Mouse (Mus musculus): Measurements from ENCODE around the gene Lnx1. TPM values are rescaled to one million over a fixed set of nuclear protein-coding genes. Genes with fewer than 3 reads are reported as not detected.

Lnx1 gene
- 2.5 and 3.2 TPM in 2 replicates for polyA plus RNA-seq (2015; fragmentation: Nextera tagmentation; extraction: Ambion mirVana)

GRCm38 (mm10) chr5:74702766-74703165 lies at the start of gene Lnx1:
TSS of gene Lnx1 (minus strand) at chr5:74702912.
- Histone ChIP-seq H3K4me3 (ENCODE audit: low read length) (peak within 1 kb of the TSS; percentile 52), H3K9me3 (ENCODE audit: low read length) (no peaks in the 10 kb centered on the region), H3K4me1 (ENCODE audit: insufficient read depth, low read length) (peaks cover 12% of the 10 kb centered on the region), H3K27ac (ENCODE audit: low read length) (no peak within 1 kb of the TSS), H3K27me3 (ENCODE audit: insufficient read depth, low read length) (no peaks in the 10 kb centered on the region), H3K9ac (replicated peaks; ENCODE audit: low read length) (peak within 1 kb of the TSS; percentile 57; the same call in 1 of the 2 replicates), H3K4me2 (replicated peaks; ENCODE audit: low read depth, low read length) (peak within 1 kb of the TSS; percentile 57), H3K36me3 (ENCODE audit: insufficient read depth, low read length) (no peaks in the 10 kb centered on the region)
- no peak for ATAC-seq (ENCODE audit: low FRiP score, low TSS enrichment)
- 57% methylated on average over 11 of the region's 11 CpGs for WGBS

GRCm38 (mm10) chr5:74750501-74750900 lies 47.8 kb upstream of the Lnx1 start:
- Histone ChIP-seq H3K36me3 (ENCODE audit: insufficient read depth, low read length) (no peaks in the 10 kb centered on the region), H3K4me1 (ENCODE audit: insufficient read depth, low read length) (no peaks in the 10 kb centered on the region), H3K9ac (replicated peaks; ENCODE audit: low read length) (no peak overlapping the region), H3K4me3 (ENCODE audit: low read length) (no peak overlapping the region), H3K4me2 (replicated peaks; ENCODE audit: low read depth, low read length) (no peak overlapping the region), H3K27me3 (ENCODE audit: insufficient read depth, low read length) (no peaks in the 10 kb centered on the region), H3K27ac (ENCODE audit: low read length) (no peak overlapping the region), H3K9me3 (ENCODE audit: low read length) (no peaks in the 10 kb centered on the region)
- ATAC-seq (ENCODE audit: low FRiP score, low TSS enrichment), result no peak
- WGBS, result 79% methylated on average over 5 of the region's 5 CpGs

- no peak overlapping the region for H3K27ac ChIP-seq (ENCODE audit: low read length)
- H3K4me2 ChIP-seq (replicated peaks; ENCODE audit: low read depth, low read length), result no peak overlapping the region
- H3K4me1 ChIP-seq (ENCODE audit: insufficient read depth, low read length), result no peaks in the 10 kb centered on the region
- H3K9me3 ChIP-seq (ENCODE audit: low read length), result no peaks in the 10 kb centered on the region
- no peaks in the 10 kb centered on the region for H3K27me3 ChIP-seq (ENCODE audit: insufficient read depth, low read length)
- H3K36me3 ChIP-seq (ENCODE audit: insufficient read depth, low read length), result no peaks in the 10 kb centered on the region
- no peak overlapping the region for H3K4me3 ChIP-seq (ENCODE audit: low read length)
- 90% methylated on average over 3 of the region's 3 CpGs for WGBS
- ATAC-seq (ENCODE audit: low FRiP score, low TSS enrichment), result no peak
- no peak overlapping the region for H3K9ac ChIP-seq (replicated peaks; ENCODE audit: low read length)
Observed at GRCm38 (mm10) chr5:74747476-74747875, 44.8 kb upstream of the Lnx1 start.

GRCm38 (mm10) chr5:74740951-74741350 lies 38.2 kb upstream of the Lnx1 start:
- Histone ChIP-seq H3K27ac (ENCODE audit: low read length) (no peak overlapping the region), H3K27me3 (ENCODE audit: insufficient read depth, low read length) (no peaks in the 10 kb centered on the region), H3K9ac (replicated peaks; ENCODE audit: low read length) (no peak overlapping the region), H3K36me3 (ENCODE audit: insufficient read depth, low read length) (no peaks in the 10 kb centered on the region), H3K4me2 (replicated peaks; ENCODE audit: low read depth, low read length) (no peak overlapping the region), H3K4me3 (ENCODE audit: low read length) (no peak overlapping the region), H3K4me1 (ENCODE audit: insufficient read depth, low read length) (0 out of 2 replicates have a peak, but pooled peaks cover 12% of the 10 kb centered on the region), H3K9me3 (ENCODE audit: low read length) (no peaks in the 10 kb centered on the region)
- 59% methylated on average over 9 of the region's 9 CpGs for WGBS
- ATAC-seq (ENCODE audit: low FRiP score, low TSS enrichment), result no peak

- no peak overlapping the region for H3K4me3 ChIP-seq (ENCODE audit: low read length)
- no peak overlapping the region for H3K9ac ChIP-seq (replicated peaks; ENCODE audit: low read length)
- no peaks in the 10 kb centered on the region for H3K9me3 ChIP-seq (ENCODE audit: low read length)
- WGBS, result 34% methylated on average over 12 of the region's 12 CpGs
- peaks cover 14% of the 10 kb centered on the region; the same call in 1 of the 2 replicates for H3K4me1 ChIP-seq (ENCODE audit: insufficient read depth, low read length)
- no peaks in the 10 kb centered on the region for H3K27me3 ChIP-seq (ENCODE audit: insufficient read depth, low read length)
- H3K4me2 ChIP-seq (replicated peaks; ENCODE audit: low read depth, low read length), result no peak overlapping the region
- H3K27ac ChIP-seq (ENCODE audit: low read length), result no peak overlapping the region
- no peak for ATAC-seq (ENCODE audit: low FRiP score, low TSS enrichment)
- no peaks in the 10 kb centered on the region for H3K36me3 ChIP-seq (ENCODE audit: insufficient read depth, low read length)
Observed at GRCm38 (mm10) chr5:74739435-74739834, 36.7 kb upstream of the Lnx1 start.

GRCm38 (mm10) chr5:74738312-74738711 lies 35.6 kb upstream of the Lnx1 start:
- Histone ChIP-seq H3K27ac (ENCODE audit: low read length) (no peak overlapping the region; the same call in 1 of the 2 replicates), H3K27me3 (ENCODE audit: insufficient read depth, low read length) (no peaks in the 10 kb centered on the region), H3K4me3 (ENCODE audit: low read length) (no peak overlapping the region), H3K4me2 (replicated peaks; ENCODE audit: low read depth, low read length) (no peak overlapping the region), H3K9ac (replicated peaks; ENCODE audit: low read length) (no peak overlapping the region), H3K9me3 (ENCODE audit: low read length) (no peaks in the 10 kb centered on the region), H3K36me3 (ENCODE audit: insufficient read depth, low read length) (no peaks in the 10 kb centered on the region), H3K4me1 (ENCODE audit: insufficient read depth, low read length) (peaks cover 18% of the 10 kb centered on the region; the same call in 1 of the 2 replicates)
- WGBS, result 57% methylated on average over 3 of the region's 3 CpGs
- peak; percentile 84 for ATAC-seq (ENCODE audit: low FRiP score, low TSS enrichment)

GRCm38 (mm10) chr5:74733885-74734558 lies 31.3 kb upstream of the Lnx1 start:
- no peak overlapping the region for H3K4me3 ChIP-seq (ENCODE audit: low read length)
- no peak overlapping the region for H3K27ac ChIP-seq (ENCODE audit: low read length)
- peaks cover 13% of the 10 kb centered on the region; the same call in 1 of the 2 replicates for H3K4me1 ChIP-seq (ENCODE audit: insufficient read depth, low read length)
- no peak overlapping the region for H3K9ac ChIP-seq (replicated peaks; ENCODE audit: low read length)
- no peaks in the 10 kb centered on the region for H3K36me3 ChIP-seq (ENCODE audit: insufficient read depth, low read length)
- ATAC-seq (ENCODE audit: low FRiP score, low TSS enrichment), result peak; percentile 53; the same call in 1 of the 2 replicates
- H3K4me2 ChIP-seq (replicated peaks; ENCODE audit: low read depth, low read length), result peak overlapping the region; percentile 20; the same call in 1 of the 2 replicates
- H3K9me3 ChIP-seq (ENCODE audit: low read length), result no peaks in the 10 kb centered on the region
- no peaks in the 10 kb centered on the region for H3K27me3 ChIP-seq (ENCODE audit: insufficient read depth, low read length)
- 23% methylated on average over 7 of the region's 7 CpGs for WGBS

GRCm38 (mm10) chr5:74732613-74733012 lies 29.9 kb upstream of the Lnx1 start:
- 40% methylated on average over 8 of the region's 8 CpGs for WGBS

GRCm38 (mm10) chr5:74730601-74731000 lies 27.9 kb upstream of the Lnx1 start:
- H3K27ac ChIP-seq (ENCODE audit: low read length), result no peak overlapping the region
- no peak overlapping the region for H3K4me2 ChIP-seq (replicated peaks; ENCODE audit: low read depth, low read length)
- no peak overlapping the region for H3K9ac ChIP-seq (replicated peaks; ENCODE audit: low read length)
- H3K4me1 ChIP-seq (ENCODE audit: insufficient read depth, low read length), result peaks cover 7% of the 10 kb centered on the region; the same call in 1 of the 2 replicates
- H3K9me3 ChIP-seq (ENCODE audit: low read length), result no peaks in the 10 kb centered on the region
- ATAC-seq (ENCODE audit: low FRiP score, low TSS enrichment), result no peak
- H3K27me3 ChIP-seq (ENCODE audit: insufficient read depth, low read length), result no peaks in the 10 kb centered on the region
- 76% methylated on average over 5 of the region's 5 CpGs for WGBS
- H3K36me3 ChIP-seq (ENCODE audit: insufficient read depth, low read length), result no peaks in the 10 kb centered on the region
- H3K4me3 ChIP-seq (ENCODE audit: low read length), result no peak overlapping the region

More at GRCm38 (mm10) chr5:74732613-74733012, 29.9 kb upstream of the Lnx1 start:
- Histone ChIP-seq H3K4me1 (ENCODE audit: insufficient read depth, low read length) (peaks cover 7% of the 10 kb centered on the region; the same call in 1 of the 2 replicates), H3K4me2 (replicated peaks; ENCODE audit: low read depth, low read length) (no peak overlapping the region), H3K9me3 (ENCODE audit: low read length) (no peaks in the 10 kb centered on the region), H3K27ac (ENCODE audit: low read length) (no peak overlapping the region), H3K36me3 (ENCODE audit: insufficient read depth, low read length) (no peaks in the 10 kb centered on the region), H3K27me3 (ENCODE audit: insufficient read depth, low read length) (no peaks in the 10 kb centered on the region), H3K4me3 (ENCODE audit: low read length) (no peak overlapping the region), H3K9ac (replicated peaks; ENCODE audit: low read length) (no peak overlapping the region)
- ATAC-seq (ENCODE audit: low FRiP score, low TSS enrichment), result no peak

- 74% methylated on average over 6 of the region's 6 CpGs for WGBS
- Histone ChIP-seq H3K36me3 (ENCODE audit: insufficient read depth, low read length) (no peaks in the 10 kb centered on the region), H3K27me3 (ENCODE audit: insufficient read depth, low read length) (no peaks in the 10 kb centered on the region), H3K4me2 (replicated peaks; ENCODE audit: low read depth, low read length) (no peak overlapping the region), H3K4me3 (ENCODE audit: low read length) (no peak overlapping the region), H3K9ac (replicated peaks; ENCODE audit: low read length) (no peak overlapping the region), H3K4me1 (ENCODE audit: insufficient read depth, low read length) (peaks cover 6% of the 10 kb centered on the region; the same call in 1 of the 2 replicates), H3K27ac (ENCODE audit: low read length) (no peak overlapping the region), H3K9me3 (ENCODE audit: low read length) (no peaks in the 10 kb centered on the region)
- no peak for ATAC-seq (ENCODE audit: low FRiP score, low TSS enrichment)
Observed at GRCm38 (mm10) chr5:74729567-74729966, 26.9 kb upstream of the Lnx1 start.

Data from kidney, embryonic 16.5 days (tissue).